ENCODE assay signal across 8 mouse cellular contexts in genomic region chr7:35119506-35120145, GRCm38 (mm10). TPM values are rescaled to one million over a fixed set of nuclear protein-coding genes. Genes with fewer than 3 reads are reported as not detected.
DNase-seq lines count a peak whose midpoint lies in the region; ATAC-seq and TF ChIP-seq lines count a peak whose summit lies in the region.

No protein-coding gene starts in this region.

- WGBS in cerebellum, adult 2 months, result under 1% methylated on average over 79 of the region's 83 CpGs
- under 1% methylated on average over 79 of the region's 83 CpGs for WGBS in liver, embryonic 16.5 days (ENCODE audit: insufficient replicate concordance)
- under 1% methylated on average over 61 of the region's 83 CpGs for whole genome bisulfite sequencing in stomach, embryonic 15.5 days

- no peak for TF ChIP-seq POLR2A in cerebellum, adult 2 months (IDR thresholded peaks at IDR 0.05; ENCODE audit: borderline replicate concordance, insufficient read depth, low read length)

- no peak; the same call in 1 of the 2 replicates for TF ChIP-seq CTCF in cerebellum, adult 2 months (IDR thresholded peaks at IDR 0.05; ENCODE audit: borderline replicate concordance, insufficient read depth, low read depth, low read length)

- peak overlapping the region; percentile 67 for H3K9ac ChIP-seq in liver, embryonic 16.5 days (ENCODE audit: low read depth, low read length)
- peak overlapping the region; percentile 38 for H3K9ac ChIP-seq in stomach, embryonic 15.5 days

- ATAC-seq in liver, embryonic 16.5 days (ENCODE audit: low read depth), result no peak; the same call in 1 of the 2 replicates
- ATAC-seq in stomach, embryonic 15.5 days (ENCODE audit: insufficient read depth, low FRiP score, low read depth), result no peak

- H3K4me2 ChIP-seq in liver, embryonic 16.5 days (ENCODE audit: low read depth, low read length), result peak overlapping the region; percentile 64
- peak overlapping the region; percentile 98 for H3K4me2 ChIP-seq in stomach, embryonic 15.5 days

- DNase-seq in cerebellum, adult 2 months, result peak in 1 of 2 experiments; percentile 41
- DNase-seq in cerebellum, adult 9-10 months, result no peak
- DNase-seq in thymus, postnatal 14 days, result peak; percentile 18
- no peak for DNase-seq in thymus, postnatal 25 days
- peak; percentile 56 for DNase-seq in gastrocnemius, postnatal 10 days
- DNase-seq in kidney, adult 11 months, result peak; percentile 53

- H3K4me1 ChIP-seq in cerebellum, adult 2 months (ENCODE audit: control insufficient read depth, insufficient read depth, low read length), result no peaks in the 10 kb centered on the region
- H3K4me1 ChIP-seq in liver, embryonic 16.5 days (ENCODE audit: control insufficient read depth, low read depth, low read length), result peaks cover 10% of the 10 kb centered on the region
- peaks cover 36% of the 10 kb centered on the region for H3K4me1 ChIP-seq in stomach, embryonic 15.5 days

- no peaks in the 10 kb centered on the region for H3K9me3 ChIP-seq in liver, embryonic 16.5 days (replicated peaks; ENCODE audit: control insufficient read depth, low read length)
- H3K9me3 ChIP-seq in stomach, embryonic 15.5 days, result no peaks in the 10 kb centered on the region

- no peak overlapping the region for H3K27ac ChIP-seq in cerebellum, adult 2 months (ENCODE audit: insufficient read depth, low read length)
- H3K27ac ChIP-seq in liver, embryonic 16.5 days (ENCODE audit: low read length), result peak overlapping the region; percentile 67
- peak overlapping the region; percentile 74 for H3K27ac ChIP-seq in stomach, embryonic 15.5 days

- no peaks in the 10 kb centered on the region for H3K36me3 ChIP-seq in liver, embryonic 16.5 days (ENCODE audit: control insufficient read depth, insufficient read depth)
- H3K36me3 ChIP-seq in stomach, embryonic 15.5 days, result no peaks in the 10 kb centered on the region

- no peaks in the 10 kb centered on the region; the same call in 1 of the 2 replicates for H3K27me3 ChIP-seq in cerebellum, adult 2 months (ENCODE audit: control insufficient read depth, insufficient read depth, low read length)
- peaks cover 46% of the 10 kb centered on the region for H3K27me3 ChIP-seq in liver, embryonic 16.5 days (ENCODE audit: control insufficient read depth, insufficient read depth, low read depth, low read length)
- peaks cover 33% of the 10 kb centered on the region for H3K27me3 ChIP-seq in stomach, embryonic 15.5 days (replicated peaks)

- peak overlapping the region; percentile 67 for H3K4me3 ChIP-seq in cerebellum, adult 2 months (replicated peaks; ENCODE audit: insufficient read depth, low read depth, low read length)
- peak overlapping the region; percentile 63 for H3K4me3 ChIP-seq in liver, embryonic 16.5 days (ENCODE audit: low read depth, low read length)
- H3K4me3 ChIP-seq in stomach, embryonic 15.5 days (replicated peaks), result peak overlapping the region; percentile 63

RNA-seq across cellular contexts. Expression of gene Cebpa, which starts 0.5 kb away (rescaled TPM):
- 4.8 and 5.0 TPM in 2 replicates for polyA plus RNA-seq in cerebellum, adult 2 months (2012; rRNA removed)
- 1 to 10 TPM; 7.5 to 8.2 TPM for total RNA-seq in gastrocnemius, postnatal 10 days (2021)
- polyA plus RNA-seq in liver, embryonic 16.5 days (2015; fragmentation: Nextera tagmentation; extraction: Ambion mirVana), result 6.8 and 9.1 TPM in 2 replicates
- polyA plus RNA-seq in stomach, embryonic 15.5 days (2015; fragmentation: Nextera tagmentation; extraction: Ambion mirVana), result 6.6 and 7.0 TPM in 2 replicates

Comparison
In these comparisons a context has a peak if more than half of its experiments do, and no peak if none do; other contexts are left out.
1. DNase-seq: peak in thymus, postnatal 14 days (single experiment), gastrocnemius, postnatal 10 days (single experiment) and kidney, adult 11 months (single experiment); none in cerebellum, adult 9-10 months (single experiment) and thymus, postnatal 25 days (single experiment).
2. Peak in every context shown above with its lines, with median percentiles within 50 percentile points of each other: H3K4me3 ChIP-seq.